ENCODE assay signal across 11 mouse cellular contexts in the genomic region with DNA sequence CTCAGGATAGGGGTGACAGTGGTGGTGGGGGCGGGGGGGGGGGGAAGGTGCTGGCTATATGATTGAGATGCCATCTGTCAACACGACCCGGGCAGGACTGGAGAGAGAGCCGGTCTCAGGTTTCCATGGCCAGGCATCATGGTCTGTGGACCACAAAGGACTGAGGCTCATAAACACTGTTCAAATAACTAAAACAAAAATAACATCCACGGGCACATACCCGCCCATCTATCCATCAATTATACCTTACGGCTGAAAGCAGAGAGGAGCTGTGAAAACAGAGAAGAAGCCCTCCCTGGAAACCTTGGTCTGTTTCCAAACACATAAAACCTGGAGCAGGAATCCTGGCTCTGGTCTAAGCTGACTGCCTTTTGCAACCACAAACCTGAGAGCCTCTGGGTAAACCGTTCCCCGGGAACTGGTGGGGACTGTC.
A peak's percentile ranks its signal among the peaks of the same experiment; 100 is the strongest.
DNase-seq lines count a peak whose midpoint lies in the region; ATAC-seq lines count a peak whose summit lies in the region.
"Had no signal": no experiment of that assay in that cellular context is flagged by ENCODE, and none has a peak within 500 bp of the region (broad histone marks: within the 10 kb centered on the region; RNA-seq: fewer than 3 reads in every experiment).

No protein-coding gene starts in this region.

- WGBS in limb, embryonic 15.5 days: 7% methylated on average over 9 of the region's 9 CpGs

- no peak overlapping the region for H3K4me3 ChIP-seq in limb, embryonic 15.5 days
- H3K4me3 ChIP-seq: heart, adult 2 months; liver, embryonic 12.5 days had no signal

- peak; percentile 8 for DNase-seq in kidney, postnatal 14 days
- no peak for DNase-seq in kidney, adult 8-10 months
- DNase-seq in cerebellum, postnatal 10 days: peak; percentile 62 to 75
- peak; percentile 34 for DNase-seq in fibroblast of lung, adult 2 months (ENCODE audit: low read depth)
- no peak for DNase-seq in ovary, postnatal 10 days (ENCODE audit: low spot score)
- no peak for DNase-seq in adrenal gland, postnatal 4 days (ENCODE audit: low spot score in 2 of 2)
- DNase-seq in right cerebral cortex, postnatal 25 days: no peak
- DNase-seq: heart, adult 2 months; kidney, postnatal 36 days had no signal

- no peak overlapping the region for H3K9ac ChIP-seq in limb, embryonic 15.5 days
- H3K9ac ChIP-seq: liver, embryonic 12.5 days had no signal

- H3K4me1 ChIP-seq in limb, embryonic 15.5 days: peaks cover 10% of the 10 kb centered on the region
- H3K4me1 ChIP-seq: liver, embryonic 12.5 days had no signal

- H3K9me3 ChIP-seq in limb, embryonic 15.5 days: no peaks in the 10 kb centered on the region
- H3K9me3 ChIP-seq: liver, embryonic 12.5 days had no signal

- peak overlapping the region; percentile 17; the same call in 1 of the 2 replicates for H3K4me2 ChIP-seq in limb, embryonic 15.5 days
- H3K4me2 ChIP-seq: liver, embryonic 12.5 days had no signal

- peak overlapping the region; percentile 14; the same call in 1 of the 2 replicates for H3K27ac ChIP-seq in limb, embryonic 15.5 days
- H3K27ac ChIP-seq: heart, adult 2 months; liver, embryonic 12.5 days had no signal

- ATAC-seq in limb, embryonic 15.5 days (ENCODE audit: insufficient number of reproducible peaks, low FRiP score, low TSS enrichment, low read depth): peak; percentile 78
- ATAC-seq: liver, embryonic 12.5 days had no signal

- H3K36me3 ChIP-seq in limb, embryonic 15.5 days: no peaks in the 10 kb centered on the region
- H3K36me3 ChIP-seq: liver, embryonic 12.5 days had no signal

- no peaks in the 10 kb centered on the region for H3K27me3 ChIP-seq in limb, embryonic 15.5 days
- H3K27me3 ChIP-seq: liver, embryonic 12.5 days had no signal

Comparison
In these comparisons a context has a peak if more than half of its experiments do, and no peak if none do; other contexts are left out.
1. DNase-seq: peak in kidney, postnatal 14 days (single experiment), cerebellum, postnatal 10 days (2 of 2) and fibroblast of lung, adult 2 months (single experiment); none in kidney, adult 8-10 months (0 of 2), ovary, postnatal 10 days (single experiment), adrenal gland, postnatal 4 days (0 of 2) and right cerebral cortex, postnatal 25 days (single experiment).